Mouse (Mus musculus) MEL-GATA-1-ER (cell line): ENCODE data around the gene Tspan4.

Experiments
- DNase-seq: peaks from one replicate; pipeline ENCODE4 v3.0.0-alpha.2; 2012; ENCODE audit warnings: low read depth; ENCODE audit errors: extremely low read depth

Tspan4 gene

DNA sequence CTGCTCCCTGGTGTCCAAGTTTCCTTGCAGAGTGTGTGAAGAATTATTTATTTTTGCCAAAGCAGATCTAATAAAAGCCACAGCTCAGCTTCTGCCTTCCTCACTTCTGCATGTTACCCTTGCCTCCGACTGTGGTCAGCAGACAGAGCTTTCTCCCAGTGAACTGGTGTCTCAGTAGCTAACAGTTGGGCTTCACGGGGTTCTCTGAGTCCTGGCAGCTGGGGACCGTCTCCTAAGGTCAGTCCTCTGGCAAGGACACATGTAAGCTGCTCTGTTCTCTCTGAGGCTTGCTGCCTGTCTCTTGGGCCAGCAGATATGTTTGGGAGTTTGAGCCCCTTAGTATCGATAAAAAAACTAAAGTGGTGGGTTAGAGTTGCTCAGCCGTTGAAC, 15.0 kb upstream of the Tspan4 start:
- DNase-seq: no peak

DNA sequence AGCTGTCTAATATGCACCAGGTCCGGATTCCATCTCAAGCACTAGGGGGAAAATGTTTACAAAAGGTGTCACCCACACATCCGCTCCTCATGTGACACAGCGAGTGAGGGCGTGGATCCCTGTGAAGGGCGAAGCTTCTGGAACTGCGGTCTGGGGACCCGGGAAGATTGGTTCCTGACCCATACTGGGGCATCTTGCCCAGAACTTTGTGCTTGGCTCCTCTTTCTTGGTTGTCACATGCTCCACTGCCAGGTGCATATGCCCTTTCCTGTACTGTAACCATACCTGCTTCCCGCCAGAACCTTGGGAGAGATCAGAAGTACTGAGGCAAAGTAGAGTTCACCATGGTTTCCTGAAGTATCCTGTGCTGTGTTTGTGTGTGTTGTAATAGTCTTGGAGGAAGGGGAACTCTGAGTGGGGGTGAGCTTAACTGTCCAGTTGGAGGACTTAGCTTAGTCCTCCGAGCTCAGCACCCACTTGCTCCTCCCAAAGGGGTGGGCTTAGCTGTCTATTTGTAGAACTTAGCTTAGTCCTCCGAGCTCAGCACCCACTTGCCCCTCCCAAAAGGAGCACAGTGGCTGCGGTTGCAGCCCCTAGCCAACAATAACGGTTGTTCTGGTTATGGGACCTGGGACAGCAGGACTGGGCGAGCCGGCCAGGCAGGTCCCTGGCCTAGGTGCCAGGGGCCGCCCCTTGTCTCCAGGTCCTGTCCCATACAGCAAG, 14.5 kb upstream of the Tspan4 start, which contains the start of gene Cracr2b:
Gene Cracr2b, plus strand, starts transcription at position 704 of the 723 bp plus-strand sequence.
- DNase-seq: no peak

DNA sequence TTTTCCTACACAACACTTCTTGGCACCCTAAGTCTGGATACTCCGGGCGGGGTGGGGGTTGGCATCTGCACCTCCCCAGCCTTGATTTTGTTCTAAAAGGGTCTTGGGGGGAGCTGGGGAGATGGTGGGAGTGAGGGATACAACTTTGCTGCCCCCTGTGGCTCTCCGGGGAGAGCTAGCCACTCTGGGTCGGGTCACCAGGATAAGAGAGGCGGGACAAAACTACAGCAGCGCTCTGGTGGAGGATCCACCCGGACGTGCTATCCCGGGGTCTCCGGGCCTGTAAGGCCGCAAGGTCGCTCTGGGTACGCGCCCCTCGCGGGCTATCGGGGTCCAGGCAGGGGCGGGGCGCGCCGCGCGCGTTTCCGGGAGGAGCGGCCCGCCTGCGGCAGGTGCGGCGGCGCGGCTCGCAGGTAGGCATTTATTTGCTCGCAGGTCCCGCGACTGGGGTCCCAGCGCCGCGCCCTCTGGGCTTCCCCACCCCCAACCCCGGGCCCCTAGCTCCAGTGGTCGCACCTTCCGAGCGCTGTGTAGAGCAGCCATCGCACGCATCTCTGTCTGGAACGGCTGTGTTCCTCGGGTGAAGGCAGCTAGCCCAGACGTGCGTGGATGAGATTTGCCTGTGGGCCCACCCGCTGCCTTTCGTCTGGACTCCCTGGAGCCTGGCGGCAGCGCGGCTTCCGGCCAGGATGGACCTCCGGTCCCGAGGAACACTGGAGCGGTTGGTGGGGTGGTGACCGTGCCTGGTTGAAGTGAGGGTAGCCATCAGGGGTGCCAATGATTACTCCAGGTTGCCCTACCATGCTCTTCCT, 13.3 kb upstream of the Tspan4 start:
- no peak for DNase-seq

DNA sequence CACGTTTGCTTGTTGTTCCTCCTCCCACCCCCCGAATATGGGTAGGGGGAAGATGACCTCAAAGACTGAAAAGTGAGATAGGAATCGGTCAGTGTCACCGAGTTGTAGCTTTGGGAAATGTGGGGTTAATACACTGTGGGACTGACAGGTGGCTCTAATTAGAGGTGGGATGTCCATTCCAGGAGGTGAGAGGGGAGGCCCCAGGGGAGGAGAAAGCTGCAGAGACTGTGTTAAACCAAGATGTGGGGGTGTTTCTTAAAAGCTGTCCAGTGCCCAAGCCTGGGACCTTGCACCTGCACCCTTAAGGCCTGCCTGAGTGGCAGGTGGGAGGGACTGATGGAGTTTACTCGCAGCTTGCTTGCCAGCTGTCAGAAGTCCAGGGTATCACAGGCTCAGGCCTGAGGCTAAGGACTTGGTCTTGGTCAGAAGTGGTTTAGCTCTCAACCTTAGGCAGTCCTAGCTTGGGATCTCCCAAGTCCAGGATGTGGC, 12.7 kb upstream of the Tspan4 start:
- DNase-seq: no peak

DNA sequence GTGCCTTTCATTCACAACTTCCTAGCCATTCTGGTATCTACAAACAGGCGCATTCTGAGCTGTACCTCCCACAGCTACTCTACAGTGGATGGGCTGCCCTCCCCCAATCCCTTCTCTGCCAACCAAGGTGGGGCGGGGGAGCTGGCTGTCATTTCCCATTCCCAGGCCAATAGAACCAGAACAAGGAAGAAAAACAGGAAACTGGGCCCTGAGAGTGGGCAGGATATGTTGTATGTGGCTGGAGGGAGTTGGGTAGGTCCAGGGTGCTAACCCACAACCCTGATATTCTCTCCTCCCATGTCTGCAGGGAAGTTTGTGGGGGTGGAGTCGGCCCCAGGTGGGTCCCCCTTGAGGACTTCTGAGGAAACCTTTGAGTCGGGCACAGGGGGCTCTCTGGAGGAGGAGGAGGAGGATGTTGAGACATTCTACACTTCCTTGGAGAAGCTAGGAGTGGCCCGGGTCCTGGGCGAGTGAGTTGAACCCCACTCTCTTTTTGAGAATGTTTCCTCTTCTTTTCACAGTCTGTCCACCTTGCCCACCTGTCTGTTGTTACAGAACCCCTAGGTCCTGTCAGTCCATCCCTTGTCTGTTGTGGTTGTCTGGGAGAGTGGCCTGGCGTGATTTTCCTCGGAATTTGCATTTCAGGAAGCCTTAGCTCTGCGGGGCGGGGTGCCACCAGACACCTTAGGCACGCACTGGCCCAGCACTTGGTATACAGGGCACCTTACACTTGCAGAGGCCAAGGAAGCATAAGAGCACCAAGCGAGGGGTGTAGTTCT, 11.0 kb upstream of the Tspan4 start:
- DNase-seq: no peak

DNA sequence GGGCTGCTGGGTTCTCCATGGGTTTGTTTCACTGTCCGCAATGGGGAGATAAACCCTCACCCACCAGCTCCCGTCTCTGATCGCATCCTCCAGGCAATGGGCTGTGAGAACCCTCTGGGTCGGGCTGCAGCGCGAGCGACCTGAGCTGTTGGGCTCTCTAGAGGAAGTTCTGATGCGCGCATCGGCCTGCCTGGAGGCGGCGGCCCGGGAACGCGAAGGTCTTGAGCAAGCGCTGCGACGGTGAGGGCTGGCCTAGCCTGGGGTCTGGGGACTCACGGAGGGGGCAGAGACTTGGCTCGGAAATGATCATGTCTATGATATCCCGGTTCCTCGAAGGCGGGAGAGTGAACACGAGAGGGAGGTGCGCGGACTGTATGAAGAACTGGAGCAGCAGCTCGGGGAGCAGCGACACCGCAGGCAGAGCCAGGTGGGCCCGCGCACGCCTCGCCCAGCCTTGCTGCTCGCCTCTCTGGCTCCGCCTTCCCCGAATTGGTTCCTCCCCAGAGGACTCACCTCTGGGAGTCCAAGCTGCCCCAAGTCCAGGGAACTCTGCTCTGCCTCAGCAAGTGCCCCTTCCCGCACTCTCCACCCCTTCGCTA, 10.3 kb upstream of the Tspan4 start:
- DNase-seq: no peak

DNA sequence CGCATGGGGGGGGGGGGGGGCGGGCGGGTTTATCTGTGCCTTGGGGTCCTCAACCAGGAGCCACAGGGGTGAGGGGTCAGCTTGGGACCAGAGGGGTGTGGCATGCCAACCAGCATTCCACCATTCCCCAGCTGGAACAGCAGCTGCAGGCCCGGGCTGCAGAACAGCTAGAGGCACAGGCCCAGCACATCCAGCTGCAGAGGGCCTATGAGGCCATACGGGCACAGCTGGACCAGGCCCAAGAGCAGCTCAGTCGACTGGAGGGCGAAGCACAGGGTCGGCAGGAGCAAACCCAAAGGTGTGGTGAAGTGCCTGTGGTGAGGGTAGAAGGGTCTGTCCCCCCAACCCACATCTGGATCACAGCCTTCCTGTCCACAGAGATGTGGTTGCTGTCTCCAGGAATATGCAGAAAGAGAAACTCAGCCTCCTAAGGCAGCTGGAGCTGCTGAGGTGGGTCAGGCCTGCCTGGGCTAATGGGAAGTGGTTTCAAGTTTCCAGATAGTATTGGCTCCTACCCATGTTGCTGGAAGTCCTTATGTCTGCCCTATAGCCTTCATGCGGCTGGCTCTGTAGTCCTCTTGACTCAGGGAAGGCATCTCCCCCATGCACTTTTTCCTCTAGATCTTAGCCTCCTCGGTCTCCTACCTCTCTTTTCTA, 9.5 kb upstream of the Tspan4 start:
- DNase-seq: no peak

DNA sequence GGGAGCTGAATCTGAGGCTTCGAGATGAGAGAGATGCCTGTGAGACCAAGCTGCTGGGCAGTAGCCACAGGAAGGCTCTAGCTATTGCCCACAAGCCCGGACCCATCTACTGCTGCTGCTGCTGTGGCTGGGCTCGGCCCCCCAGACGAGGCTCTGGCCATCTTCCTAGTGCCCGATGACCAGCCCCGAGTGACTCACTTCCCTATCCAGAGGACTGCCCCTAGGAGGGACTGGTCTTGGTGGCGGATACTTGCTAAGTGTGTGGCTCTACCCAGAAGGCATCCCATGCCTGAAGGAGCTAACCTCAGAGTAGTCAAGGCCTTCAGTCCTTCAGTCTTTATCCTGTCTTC, 9.0 kb upstream of the Tspan4 start:
- DNase-seq: no peak

DNA sequence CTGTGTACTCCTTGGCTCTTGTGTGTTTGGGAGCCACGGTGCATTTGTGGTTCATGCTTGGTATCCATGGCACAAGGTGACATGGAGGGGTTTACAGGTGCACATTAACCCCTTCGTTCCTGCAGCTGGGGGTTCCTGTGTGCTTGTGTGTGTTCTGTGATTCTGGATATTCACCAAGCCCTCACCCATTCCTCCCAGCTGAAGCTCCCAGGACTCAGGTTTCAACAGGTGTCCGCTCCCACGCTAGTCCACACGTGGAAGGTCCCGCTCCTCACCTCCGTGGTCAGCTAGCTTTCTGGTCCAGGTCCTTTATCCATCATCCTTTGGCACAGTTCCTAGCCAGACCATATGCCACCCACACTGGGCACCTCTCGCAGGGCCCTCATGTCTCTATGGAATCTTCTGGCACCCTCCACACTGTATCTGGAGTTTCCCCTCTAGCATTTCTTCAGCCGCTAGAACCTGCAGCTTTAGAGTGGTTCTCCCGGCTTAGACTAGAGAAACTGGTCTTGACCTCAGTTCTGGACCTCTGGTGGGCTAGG, 8.4 kb upstream of the Tspan4 start:
- no peak for DNase-seq

DNA sequence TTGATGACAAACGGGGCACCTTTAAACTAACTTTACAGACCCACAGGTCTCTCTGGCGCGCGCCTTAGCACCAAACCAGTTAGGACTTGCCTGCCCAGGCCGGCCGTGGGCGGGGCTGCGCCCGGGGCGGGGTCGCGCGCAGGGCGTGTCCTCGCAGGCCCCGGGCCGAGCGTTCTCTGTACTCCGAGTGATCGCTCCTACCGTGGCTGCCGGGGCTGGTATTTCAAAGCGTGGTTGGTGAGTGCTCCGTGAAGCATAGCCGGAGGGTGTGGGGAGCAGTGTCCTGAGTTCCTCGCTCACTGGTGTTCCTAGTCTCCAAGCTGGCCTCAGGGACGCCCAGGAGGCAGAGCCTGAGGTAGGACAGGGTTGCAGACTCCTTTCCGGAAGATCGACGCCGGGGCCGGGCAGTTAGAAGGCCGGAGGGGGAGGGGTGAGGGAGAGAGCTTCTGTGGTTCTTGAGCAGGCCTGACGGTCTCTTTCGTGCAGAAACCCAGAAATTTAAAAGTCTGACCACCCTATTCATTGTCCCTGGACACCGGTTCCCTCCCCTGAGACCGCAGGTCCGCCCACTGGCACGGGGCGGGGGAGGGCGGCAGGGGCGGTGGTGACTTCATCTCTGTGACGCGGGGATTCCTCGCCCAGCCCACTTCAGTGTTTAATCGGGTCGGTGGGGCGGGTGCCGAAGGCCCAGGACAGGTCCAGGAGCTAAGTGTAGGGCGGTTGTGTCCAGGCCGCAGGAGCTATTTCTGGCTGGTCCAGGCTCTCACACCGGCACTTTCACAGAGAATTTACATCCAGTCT, 7.6 kb upstream of the Tspan4 start, which contains the start of gene Cd151:
Gene Cd151, plus strand, starts transcription at position 163 of the 801 bp plus-strand sequence.
- DNase-seq: no peak

DNA sequence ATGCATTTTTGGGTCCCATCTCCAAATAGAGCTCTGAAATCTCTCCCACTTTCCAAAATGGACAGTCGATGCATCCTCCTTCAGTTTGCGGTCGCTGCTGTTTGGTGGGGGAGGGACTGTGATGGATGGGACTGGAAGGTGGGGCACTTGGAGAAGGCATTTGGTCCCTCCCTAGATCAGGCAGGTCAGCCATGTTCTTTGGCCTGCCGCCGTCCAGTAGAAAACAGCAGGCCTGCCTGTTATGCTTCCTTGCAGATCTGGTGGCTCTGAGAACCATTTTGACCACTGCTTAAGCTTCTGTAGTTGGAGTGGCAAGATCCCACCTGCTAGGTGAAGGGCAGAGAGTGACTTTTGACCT, 6.9 kb upstream of the Tspan4 start:
- no peak for DNase-seq

DNA sequence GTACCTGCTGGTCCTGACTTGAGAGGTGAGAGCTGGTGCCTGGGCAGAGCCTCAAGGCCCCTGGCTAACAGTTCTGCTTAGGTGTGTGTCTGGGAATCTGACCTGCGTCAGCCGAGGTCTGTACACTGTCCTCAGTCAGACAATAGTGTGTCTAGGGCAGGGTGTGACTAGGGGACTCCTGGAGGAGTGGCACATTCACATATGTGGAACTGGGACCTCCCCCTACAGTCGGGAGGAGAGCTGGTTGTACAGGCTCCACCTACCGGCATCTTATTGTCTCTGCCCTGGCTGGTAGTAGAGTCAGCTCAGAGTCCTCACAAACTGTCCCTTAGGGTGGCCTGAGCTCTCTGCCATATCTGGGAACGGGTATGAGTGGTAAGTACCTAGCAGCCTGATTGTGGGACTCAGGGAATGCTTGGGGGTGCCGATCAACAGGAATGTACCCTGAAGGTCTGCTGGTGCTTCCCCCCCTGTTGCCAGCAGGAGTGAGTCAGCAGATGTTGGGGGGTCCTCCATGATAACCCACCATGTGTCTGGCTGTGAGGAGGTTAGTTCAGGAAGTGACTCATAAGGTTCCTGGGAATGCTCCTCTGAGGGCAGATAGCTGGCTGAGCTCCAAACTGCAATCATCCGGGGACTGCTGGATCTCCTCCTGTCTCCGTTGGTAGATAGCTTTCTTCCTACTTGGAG, 6.4 kb upstream of the Tspan4 start:
- peak; percentile 90 for DNase-seq

DNA sequence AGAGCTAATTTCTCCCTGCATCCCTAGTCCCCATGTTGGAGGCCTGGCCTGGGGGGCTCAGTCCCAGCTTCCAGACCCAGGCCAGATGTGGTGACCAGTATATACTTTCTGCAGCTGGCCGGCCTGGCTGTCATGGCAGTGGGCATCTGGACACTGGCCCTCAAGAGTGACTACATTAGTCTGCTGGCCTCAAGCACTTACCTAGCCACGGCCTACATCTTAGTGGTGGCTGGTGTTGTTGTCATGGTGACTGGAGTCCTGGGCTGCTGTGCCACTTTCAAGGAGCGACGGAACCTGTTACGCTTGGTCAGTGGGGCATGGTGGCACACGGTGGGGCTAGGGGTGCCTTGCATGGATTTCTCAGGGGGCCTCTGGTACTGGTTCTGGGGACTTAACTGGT, 5.7 kb upstream of the Tspan4 start:
- DNase-seq: no peak

DNA sequence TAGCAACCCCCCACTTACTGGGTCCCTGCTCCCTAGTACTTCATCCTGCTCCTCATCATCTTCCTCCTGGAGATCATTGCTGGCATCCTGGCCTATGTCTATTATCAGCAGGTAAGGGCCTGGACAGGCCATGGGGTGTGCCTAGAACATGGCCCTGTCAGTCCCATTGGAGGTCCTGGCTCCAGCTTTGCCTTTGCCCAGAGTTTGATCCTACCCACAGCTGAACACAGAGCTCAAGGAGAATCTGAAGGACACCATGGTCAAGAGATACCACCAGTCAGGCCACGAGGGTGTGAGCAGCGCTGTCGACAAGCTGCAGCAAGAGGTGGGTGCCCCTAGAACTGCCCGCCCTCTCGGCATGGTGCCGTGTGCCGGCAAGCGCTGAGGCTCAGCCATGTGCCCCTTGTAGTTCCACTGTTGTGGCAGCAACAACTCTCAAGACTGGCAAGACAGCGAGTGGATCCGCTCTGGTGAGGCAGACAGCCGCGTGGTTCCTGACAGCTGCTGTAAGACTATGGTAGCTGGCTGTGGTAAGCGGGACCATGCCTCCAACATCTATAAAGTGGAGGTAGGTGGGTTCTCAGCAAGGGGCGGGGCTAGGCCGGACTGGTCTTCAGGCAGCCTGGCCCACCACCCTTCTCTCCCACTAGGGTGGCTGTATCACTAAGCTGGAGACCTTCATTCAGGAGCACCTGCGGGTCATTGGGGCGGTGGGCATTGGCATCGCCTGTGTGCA, 5.0 kb upstream of the Tspan4 start:
- DNase-seq: no peak

DNA sequence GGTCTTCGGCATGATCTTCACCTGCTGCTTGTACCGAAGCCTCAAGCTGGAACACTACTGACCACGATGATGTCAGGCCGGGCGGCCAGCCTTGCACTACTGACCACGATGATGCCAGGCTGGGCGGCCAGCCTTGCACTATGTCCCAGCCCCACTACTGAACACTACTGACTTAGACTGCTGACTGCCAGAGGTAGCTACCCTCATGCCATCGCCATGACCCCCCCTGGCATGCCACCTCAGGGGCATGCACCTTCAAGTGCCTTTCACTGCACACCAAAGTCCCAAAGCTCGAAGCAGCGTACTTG, 4.4 kb upstream of the Tspan4 start:
- DNase-seq: no peak

DNA sequence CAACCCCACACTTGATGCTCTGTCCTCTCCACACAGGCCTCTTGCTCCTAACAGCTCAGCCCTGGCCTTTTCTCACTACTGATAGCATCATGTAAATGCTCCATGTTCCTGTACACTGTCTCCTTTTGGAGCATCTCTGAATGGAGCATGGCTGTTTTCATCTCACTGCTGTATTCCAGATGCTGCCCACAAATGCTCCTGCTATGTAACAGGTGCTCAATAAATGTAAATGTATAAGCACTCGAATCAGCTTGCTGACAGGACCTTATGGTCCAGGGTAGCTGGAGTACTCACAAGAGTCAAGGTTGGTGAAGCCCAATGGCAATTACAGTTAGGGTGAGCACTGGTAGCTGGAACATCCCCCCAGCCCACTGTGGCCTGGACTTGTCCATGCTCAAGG, 3.8 kb upstream of the Tspan4 start:
- DNase-seq: no peak

DNA sequence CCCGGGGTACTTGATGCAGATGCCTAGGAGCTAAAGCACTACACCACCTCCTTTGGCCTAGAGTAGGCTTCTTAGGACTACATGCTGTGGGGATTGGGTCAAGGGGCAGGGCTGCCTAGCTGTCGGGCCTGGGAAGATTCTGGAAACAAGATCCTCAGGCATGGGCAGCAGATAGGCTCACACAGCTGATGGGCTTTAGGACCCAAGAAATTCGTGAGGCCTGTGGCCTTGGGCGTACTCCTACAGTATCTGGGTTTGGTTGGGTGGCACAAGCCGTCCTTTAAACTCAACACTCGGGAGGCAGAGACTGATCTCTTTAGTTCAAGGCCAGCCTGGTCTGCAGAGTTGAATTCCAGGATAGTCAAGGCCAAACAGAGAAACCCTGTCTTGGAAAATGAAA, 2.8 kb upstream of the Tspan4 start:
- DNase-seq: no peak

DNA sequence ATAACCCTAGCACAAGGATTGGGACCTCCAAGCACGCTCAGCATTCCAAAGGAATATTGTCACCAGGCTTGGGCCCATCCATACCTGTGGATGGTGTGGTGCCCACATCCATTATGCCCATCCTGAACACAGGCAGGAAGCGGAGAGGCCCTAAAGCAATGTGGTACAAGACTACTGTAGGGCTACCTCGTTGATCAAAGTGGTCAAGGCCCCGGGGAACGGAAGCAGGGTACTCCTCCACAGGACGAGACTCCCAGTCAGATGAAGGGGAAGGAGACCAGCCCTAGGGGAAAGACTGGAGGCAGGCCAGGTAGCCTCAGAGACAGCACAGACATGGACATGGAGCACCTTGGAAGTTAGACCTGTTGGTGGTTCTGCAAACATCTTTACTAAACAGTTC, 2.3 kb upstream of the Tspan4 start:
- no peak for DNase-seq

DNA sequence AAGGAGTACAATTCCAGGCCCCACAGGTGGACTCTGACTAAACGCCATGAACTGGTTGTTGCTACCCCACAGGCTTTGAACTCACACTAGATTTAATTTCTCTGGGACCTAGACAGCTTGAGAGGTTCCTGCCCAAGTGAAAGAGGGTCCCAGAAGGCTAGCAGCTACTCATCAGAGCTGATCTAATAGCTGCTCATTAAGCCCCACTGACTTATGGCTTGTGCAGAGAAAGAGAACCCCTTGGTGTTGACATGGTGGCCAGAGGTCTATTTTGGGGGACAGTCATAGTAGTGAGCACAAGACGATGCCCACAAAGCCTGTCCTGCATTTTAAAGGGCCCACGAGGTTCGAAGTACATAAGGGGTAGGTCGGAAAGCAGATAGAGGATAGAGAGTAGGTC, 880 bp upstream of the Tspan4 start:
- DNase-seq: no peak
